Mouse (Mus musculus): ENCODE measurements at regions not wholly inside any gene's neighbourhood (a gene's known extent, or its start where the extent isn't known, plus 50 kb on each side); places are given as distances from the start of the nearest gene placed in this dataset.

DNA sequence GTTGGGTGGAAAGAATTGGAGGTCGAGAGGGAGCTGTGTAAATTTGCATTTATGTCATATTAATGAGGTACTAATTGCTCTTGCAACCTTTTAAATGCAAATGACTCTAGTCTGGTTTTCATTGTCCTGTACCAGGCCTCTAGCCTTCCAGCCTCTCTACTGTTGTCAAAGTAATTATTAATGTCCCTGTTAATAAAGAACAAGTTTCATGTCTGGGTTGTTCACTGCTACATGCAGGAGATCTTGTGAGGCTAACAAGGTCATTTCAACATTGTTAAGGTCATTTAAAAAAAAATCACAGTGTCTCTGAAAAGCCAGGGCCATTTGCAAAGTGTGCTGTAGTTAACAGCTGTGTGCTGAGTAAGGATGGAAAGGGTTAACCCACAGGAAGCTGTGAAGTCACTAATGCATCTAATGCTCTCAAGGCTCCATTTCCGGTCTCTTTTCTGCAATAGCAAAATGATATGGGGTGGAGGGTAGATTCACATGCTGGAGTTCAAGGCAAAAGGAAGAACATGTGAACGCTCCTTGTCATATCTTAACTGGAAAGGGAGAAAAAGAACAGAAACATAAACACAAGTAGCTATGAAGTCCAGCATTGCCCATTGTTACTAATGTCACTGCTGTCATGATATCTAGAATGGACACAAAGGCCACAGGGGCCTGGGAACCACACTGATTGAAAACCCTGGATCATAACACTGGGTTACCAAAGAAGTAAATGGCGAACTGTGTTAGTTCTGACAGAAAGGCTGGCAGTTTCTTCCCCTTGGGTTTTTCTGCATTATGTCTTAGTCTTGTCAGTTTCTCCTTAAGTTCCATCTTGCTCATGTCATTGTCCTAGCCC lies 197.5 kb upstream of the Id2 start:
- TF ChIP-seq CTCF (IDR thresholded peaks at IDR 0.05; ENCODE audit: low read depth, low read length) (no peak), POLR2A (IDR thresholded peaks at IDR 0.05; ENCODE audit: borderline replicate concordance, low read depth, low read length) (no peak)

All from bone marrow macrophage, adult 2 months (primary cell).